Mouse (Mus musculus) CH12.LX (cell line): ENCODE measurements at regions not wholly inside any gene's neighbourhood (a gene's known extent, or its start where the extent isn't known, plus 50 kb on each side); places are given as distances from the start of the nearest gene placed in this dataset.

Source experiments
- DNase-seq: peaks from one replicate; pipeline ENCODE4 v3.0.0-alpha.2; 2013; ENCODE audit errors: extremely low read depth
- H3K27ac ChIP-seq: 2 replicates; pipeline ENCODE4 v1.5.1; 2012; ENCODE audit warnings: low read depth, mild to moderate bottlenecking, control low read depth, moderate library complexity; ENCODE audit not compliant: insufficient read depth
- H3K27me3 ChIP-seq: replicated peaks from 2 replicates; pipeline ENCODE3; 2012; ENCODE audit warnings: inconsistent platforms
- H3K36me3 ChIP-seq, 2 experiments: replicated peaks in 1 of 2; 2 replicates each; pipeline versions ENCODE3 to v1.6.1; 2012; ENCODE audit warnings: inconsistent platforms in 1 of 2, low read length in 1 of 2, mild to moderate bottlenecking in 1 of 2, mixed read lengths in 1 of 2, moderate library complexity in 1 of 2; ENCODE audit not compliant: control insufficient read depth in 1 of 2, insufficient read depth in 1 of 2
- H3K4me1 ChIP-seq, 2 experiments: 2 replicates each; pipeline ENCODE4 v1.6.1; 2012; ENCODE audit warnings: inconsistent platforms in 1 of 2, moderate library complexity in 1 of 2; ENCODE audit not compliant: insufficient read depth in 2 of 2, control insufficient read depth in 1 of 2
- H3K4me2 ChIP-seq: 2 replicates; pipeline ENCODE4 v1.6.1; 2012; ENCODE audit warnings: low read depth, mild to moderate bottlenecking, control low read depth; ENCODE audit not compliant: poor library complexity, insufficient read depth, severe bottlenecking
- H3K4me3 ChIP-seq, 3 experiments: fragments of 150-350 bp in 1 of 3; sonication (generic) in 1 of 3; replicated peaks in 1 of 3; 2 replicates each; pipeline versions ENCODE3 to v1.5.1; 2011 to 2012; ENCODE audit warnings: low read depth in 2 of 3, low read length in 2 of 3, mild to moderate bottlenecking in 2 of 3, moderate library complexity in 2 of 3, control low read depth in 1 of 3, improper control_type of control experiment in 1 of 3, inconsistent platforms in 1 of 3, mixed read lengths in 1 of 3; ENCODE audit not compliant: poor library complexity in 1 of 3
- H3K79me2 ChIP-seq: replicated peaks from 2 replicates; pipeline ENCODE4 v1.6.1; 2012; ENCODE audit warnings: mild to moderate bottlenecking, moderate library complexity; ENCODE audit not compliant: control insufficient read depth, poor library complexity, insufficient read depth, severe bottlenecking; ENCODE audit errors: extremely low read depth
- H3K9ac ChIP-seq: 2 replicates; pipeline ENCODE4 v1.6.1; 2012; ENCODE audit warnings: low read depth, mild to moderate bottlenecking, control low read depth, moderate library complexity; ENCODE audit not compliant: insufficient read depth
- H3K9me3 ChIP-seq: replicated peaks from 2 replicates; pipeline ENCODE3; 2012; ENCODE audit warnings: low read length, inconsistent platforms, mixed read lengths
- CHD2 ChIP-seq: IDR thresholded peaks from 2 replicates; pipeline ENCODE4 v1.6.1; 2011; ENCODE audit warnings: low read length, improper control_type of control experiment
- CTCF ChIP-seq, 2 experiments: IDR thresholded peaks in 1 of 2; conservative IDR thresholded peaks in 1 of 2; 2 replicates each; pipeline ENCODE4 v1.5.1; 2011 to 2012; ENCODE audit warnings: low read depth in 2 of 2, low read length in 2 of 2, improper control_type of control experiment in 1 of 2, inconsistent platforms in 1 of 2, mild to moderate bottlenecking in 1 of 2, moderate library complexity in 1 of 2
- E2F4 ChIP-seq: IDR thresholded peaks from 2 replicates; pipeline ENCODE4 v1.6.1; 2011; ENCODE audit warnings: low read depth, low read length, improper control_type of control experiment; ENCODE audit not compliant: insufficient replicate concordance
- EP300 ChIP-seq: IDR thresholded peaks from 2 replicates; pipeline ENCODE4 v1.6.1; 2011; ENCODE audit warnings: low read length, improper control_type of control experiment
- HCFC1 ChIP-seq: IDR thresholded peaks from 2 replicates; pipeline ENCODE4 v1.6.1; 2012; ENCODE audit warnings: low read depth, mild to moderate bottlenecking, inconsistent platforms, low read length, improper control_type of control experiment
- IRF4 ChIP-seq: IDR thresholded peaks from 2 replicates; pipeline ENCODE4 v1.6.1; 2014; ENCODE audit warnings: low read depth, mild to moderate bottlenecking, inconsistent platforms, low read length, improper control_type of control experiment
- JUN ChIP-seq: IDR thresholded peaks from 2 replicates; pipeline ENCODE4 v1.6.1; 2011; ENCODE audit warnings: low read depth, mild to moderate bottlenecking, low read length, improper control_type of control experiment, moderate library complexity; ENCODE audit not compliant: insufficient read depth
- JUND ChIP-seq: conservative IDR thresholded peaks from 2 replicates; pipeline ENCODE4 v1.6.1; 2011; ENCODE audit warnings: low read depth, low read length, improper control_type of control experiment
- MAZ ChIP-seq: IDR thresholded peaks from 2 replicates; pipeline ENCODE4 v1.6.1; 2012; ENCODE audit warnings: low read depth, mild to moderate bottlenecking, inconsistent platforms, low read length, improper control_type of control experiment, moderate library complexity
- MEF2A ChIP-seq: IDR thresholded peaks from 2 replicates; pipeline ENCODE4 v1.6.1; 2014; ENCODE audit warnings: low read depth, mild to moderate bottlenecking, inconsistent platforms, low read length, improper control_type of control experiment, borderline replicate concordance
- MYC ChIP-seq: IDR thresholded peaks from 2 replicates; pipeline ENCODE4 v1.6.1; 2011; ENCODE audit warnings: low read depth, mild to moderate bottlenecking, improper control_type of control experiment, low read length
- PAX5 ChIP-seq: IDR thresholded peaks from 2 replicates; pipeline ENCODE4 v1.6.1; 2012; ENCODE audit warnings: low read length, inconsistent platforms, mixed read lengths
- RAD21 ChIP-seq: IDR thresholded peaks from 2 replicates; pipeline ENCODE4 v1.6.1; 2011; ENCODE audit warnings: low read depth, mild to moderate bottlenecking, low read length, improper control_type of control experiment, moderate library complexity
- RCOR1 ChIP-seq: conservative IDR thresholded peaks from 2 replicates; pipeline ENCODE4 v1.6.1; 2012; ENCODE audit warnings: low read depth, mild to moderate bottlenecking, inconsistent platforms, low read length, improper control_type of control experiment
- SIN3A ChIP-seq: IDR thresholded peaks from 2 replicates; pipeline ENCODE4 v1.6.1; 2012; ENCODE audit warnings: low read length, improper control_type of control experiment, inconsistent platforms
- TCF12 ChIP-seq: IDR thresholded peaks from 2 replicates; pipeline ENCODE4 v1.6.1; 2014; ENCODE audit warnings: low read depth, mild to moderate bottlenecking, inconsistent platforms, low read length, improper control_type of control experiment
- UBTF ChIP-seq: IDR thresholded peaks from 2 replicates; pipeline ENCODE4 v1.6.1; 2012; ENCODE audit warnings: low read depth, mild to moderate bottlenecking, inconsistent platforms, low read length, improper control_type of control experiment, moderate library complexity
- USF1 ChIP-seq: IDR thresholded peaks from 2 replicates; pipeline ENCODE4 v1.6.1; 2014; ENCODE audit warnings: low read depth, mild to moderate bottlenecking, inconsistent platforms, low read length, improper control_type of control experiment
- USF2 ChIP-seq: conservative IDR thresholded peaks from 2 replicates; pipeline ENCODE4 v1.6.1; 2011; ENCODE audit warnings: low read depth, low read length, improper control_type of control experiment
- ZNF384 ChIP-seq: IDR thresholded peaks from 2 replicates; pipeline ENCODE4 v1.6.1; 2012; ENCODE audit warnings: low read depth, low read length, improper control_type of control experiment, inconsistent platforms
- dilution Hi-C: fragments of 300-500 bp; cut with MboI; formaldehyde crosslinking; loops from 2 replicates; pipeline ENCODE4 v1.14.3; 2020; ENCODE audit warnings: low sequenced_read_pairs; ENCODE audit not compliant: extremely low pct_unique_long_range_greater_than_20kb, extremely low pct_ligation_motif_present
- in situ Hi-C: fragments of 300-500 bp; cut with MboI; formaldehyde crosslinking; loops from 3 replicates; pipeline ENCODE4 v1.14.3; 2019; ENCODE audit warnings: low sequenced_read_pairs, low pct_ligation_motif_present, low pct_unique_long_range_greater_than_20kb, mixed read lengths

DNA sequence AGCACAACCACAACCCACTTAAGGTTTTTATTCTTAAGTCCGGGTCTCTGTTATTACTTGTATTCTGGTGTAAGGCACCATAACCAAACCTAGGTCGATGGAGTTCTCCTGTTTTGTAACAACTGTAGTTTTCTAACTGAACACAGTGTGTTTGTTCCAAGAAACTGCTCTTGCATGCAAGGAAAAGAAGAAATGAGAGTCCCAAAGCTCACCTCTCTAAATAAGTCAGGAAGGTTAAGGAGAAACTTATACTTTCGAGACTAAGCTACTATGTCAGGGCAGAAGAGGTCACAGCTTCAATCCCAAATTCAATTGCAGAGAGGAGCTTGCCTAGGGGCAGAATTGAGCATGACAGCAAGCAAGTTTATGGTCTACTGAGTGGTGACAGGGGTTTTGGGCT, 109.9 kb downstream of the Ly6f start:
- Histone ChIP-seq H3K4me2 (no peak overlapping the region), H3K4me3 (no peak overlapping the region), H3K9ac (no peak overlapping the region), H3K9me3 (no peaks in the 10 kb centered on the region), H3K79me2 (no peaks in the 10 kb centered on the region), H3K4me1 (no peaks in the 10 kb centered on the region), H3K27me3 (peaks cover 51% of the 10 kb centered on the region), H3K36me3 (no peaks in the 10 kb centered on the region), H3K27ac (no peak overlapping the region)
- in situ Hi-C loops (no loop called here), dilution Hi-C loops (no loop called here)
- DNase-seq: no peak
- TF ChIP-seq USF1 (no peak), E2F4 (no peak), CHD2 (no peak), EP300 (no peak), IRF4 (no peak), PAX5 (no peak), JUN (no peak), USF2 (no peak), SIN3A (no peak), ZNF384 (no peak), JUND (no peak), MEF2A (no peak), RCOR1 (no peak), UBTF (no peak), HCFC1 (no peak), TCF12 (no peak), MYC (no peak)

DNA sequence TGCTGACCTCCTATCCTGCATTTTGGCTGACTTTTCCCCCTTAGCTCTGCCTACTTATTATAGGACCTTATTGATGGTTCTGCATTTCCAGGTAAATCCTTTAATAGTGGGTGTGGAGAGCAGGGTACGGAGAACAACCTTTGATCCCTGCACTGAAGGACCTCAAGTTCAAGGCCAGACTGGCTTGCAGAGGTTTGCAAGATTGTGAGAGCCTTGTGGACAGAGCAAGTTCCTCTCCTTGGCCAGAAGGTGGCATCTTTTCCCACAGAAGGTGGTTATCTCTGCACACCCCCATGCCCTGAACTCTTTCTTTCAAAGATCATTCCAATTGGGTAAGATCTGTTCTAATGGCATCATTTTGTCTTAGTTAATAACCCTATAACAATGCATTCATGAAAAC, 111.6 kb downstream of the Ly6f start:
- Histone ChIP-seq H3K4me3 (no peak overlapping the region), H3K9ac (no peak overlapping the region), H3K36me3 (no peaks in the 10 kb centered on the region), H3K79me2 (no peaks in the 10 kb centered on the region), H3K9me3 (no peaks in the 10 kb centered on the region), H3K4me2 (no peak overlapping the region), H3K4me1 (no peaks in the 10 kb centered on the region), H3K27me3 (peaks cover 61% of the 10 kb centered on the region), H3K27ac (no peak overlapping the region)
- in situ Hi-C loops: no loop called here
- dilution Hi-C loops: no loop called here
- peak; percentile 3 for DNase-seq
- TF ChIP-seq MAZ: no peak
- peak; percentile 32 to 58; a peak in 3 of 4 replicates for TF ChIP-seq CTCF (conservative IDR thresholded peaks at IDR 0.05 in 1 of 2, IDR thresholded peaks at IDR 0.05 in 1 of 2; ENCODE audit: low read depth in 2 of 2, low read length in 2 of 2)
- peak; percentile 32 for TF ChIP-seq RAD21
- no peak for TF ChIP-seq MYC
